29 mouse cellular contexts compared by ENCODE assay signal in genomic region chr4:106653051-106653450, GRCm38 (mm10). TPM values are rescaled to one million over a fixed set of nuclear protein-coding genes. Genes with fewer than 3 reads are reported as not detected.
"Had no signal": no experiment of that assay in that cellular context is flagged by ENCODE, and none has a peak within 500 bp of the region (broad histone marks: within the 10 kb centered on the region; RNA-seq: fewer than 3 reads in every experiment).

No protein-coding gene starts in this region.

- H3K9me3 ChIP-seq: limb, embryonic 13.5 days; liver, embryonic 13.5 days; midbrain, embryonic 15.5 days; neural tube, embryonic 12.5 days; neural tube, embryonic 15.5 days had no signal

- H3K4me2 ChIP-seq: limb, embryonic 13.5 days; liver, embryonic 13.5 days; midbrain, embryonic 11.5 days; midbrain, embryonic 15.5 days; neural tube, embryonic 12.5 days; neural tube, embryonic 15.5 days had no signal

- DNase-seq: kidney, adult 2 months; kidney, postnatal 36 days; layer of hippocampus, postnatal 36 days; left cerebral cortex, postnatal 4 days; liver, embryonic 13.5 days; lung, adult 2 months; lung, postnatal 14 days; lung, postnatal 4 days; right cerebral cortex, adult 18-20 months; right cerebral cortex, postnatal 14 days; right cerebral cortex, postnatal 4 days; thymus, adult 18-20 months; thymus, postnatal 36 days had no signal

- ATAC-seq: midbrain, embryonic 15.5 days had no signal

- H3K27ac ChIP-seq: kidney, postnatal 0 days; left cerebral cortex, adult 2 months; limb, embryonic 13.5 days; liver, embryonic 13.5 days; midbrain, embryonic 15.5 days; neural tube, embryonic 12.5 days; neural tube, embryonic 15.5 days; stomach, postnatal 0 days had no signal

- H3K4me3 ChIP-seq: left cerebral cortex, adult 2 months; limb, embryonic 13.5 days; liver, embryonic 13.5 days; midbrain, embryonic 15.5 days; neural tube, embryonic 12.5 days; neural tube, embryonic 15.5 days had no signal

- H3K27me3 ChIP-seq: limb, embryonic 13.5 days; midbrain, embryonic 15.5 days; neural tube, embryonic 12.5 days had no signal

- H3K9ac ChIP-seq: liver, embryonic 13.5 days; midbrain, embryonic 15.5 days; neural tube, embryonic 12.5 days; neural tube, embryonic 15.5 days had no signal

RNA-seq across cellular contexts. Expression of gene Ttc22, which starts 30.8 kb away (rescaled TPM):
- total RNA-seq: megakaryocyte progenitor cell, adult 5-6 weeks; megakaryocyte-erythroid progenitor cell, adult 5-6 weeks had no signal
- polyA plus RNA-seq: liver, adult 2 months; midbrain, embryonic 11.5 days had no signal

RNA-seq across cellular contexts. Expression of gene Lexm, which starts 36.0 kb away (rescaled TPM):
- total RNA-seq: layer of hippocampus, adult 8-10 months; layer of hippocampus, postnatal 36 days; liver, adult 2 months; megakaryocyte progenitor cell, adult 5-6 weeks; megakaryocyte-erythroid progenitor cell, adult 5-6 weeks had no signal
- polyA plus RNA-seq: kidney, adult 2 months; kidney, embryonic 14.5 days; kidney, postnatal 0 days; liver, adult 2 months; liver, embryonic 16.5 days; lung, adult 2 months; lung, embryonic 16.5 days; midbrain, embryonic 15.5 days; neural tube, embryonic 15.5 days; stomach, embryonic 14.5 days; stomach, postnatal 0 days had no signal
